Mouse (Mus musculus) E14TG2a.4 (cell line): Measurements from ENCODE around the gene Ripply3.

ENCODE experiments used
- CTCF ChIP-seq: conservative IDR thresholded peaks from 2 replicates; pipeline ENCODE4 v1.5.1; 2014; ENCODE audit warnings: low read length
- POU5F1 ChIP-seq: IDR thresholded peaks from 2 replicates; pipeline ENCODE4 v1.6.1; 2014; ENCODE audit warnings: low read length, borderline replicate concordance

DNA sequence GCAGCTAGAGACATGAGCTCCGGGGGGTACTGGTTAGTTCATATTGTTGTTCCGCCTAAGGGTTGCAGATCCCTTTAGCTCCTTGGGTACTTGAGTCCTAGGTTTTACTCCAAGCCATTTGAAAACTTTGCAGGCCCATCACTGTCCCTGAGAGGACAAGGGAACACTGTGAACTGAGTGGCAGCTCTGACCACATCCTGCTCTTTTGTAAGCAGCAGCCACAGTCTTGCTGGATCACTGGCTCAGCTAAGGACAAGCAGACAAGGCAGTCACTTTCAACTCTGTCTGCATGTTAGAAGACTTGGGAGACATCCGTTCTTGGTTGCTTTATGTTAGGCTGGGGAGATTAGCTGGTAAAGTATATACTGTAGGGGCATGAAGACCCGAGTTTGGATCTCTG is 35.6 kb downstream of the Ripply3 start:
- TF ChIP-seq CTCF (no peak), POU5F1 (no peak)
